Mouse (Mus musculus) thymus, adult 2 months (tissue): Measurements from ENCODE around the gene Mbtps1. TPM values are rescaled to one million over a fixed set of nuclear protein-coding genes. Genes with fewer than 3 reads are reported as not detected.
A peak's percentile ranks its signal among the peaks of the same experiment; 100 is the strongest.

Experiments
- DNase-seq: peaks from one replicate; pipeline ENCODE4 v3.0.0; 2021
- H3K27ac ChIP-seq: fragments of 200-500 bp; 2 replicates; pipeline ENCODE4 v1.5.1; 2012; ENCODE audit warnings: low read length, control low read depth; ENCODE audit not compliant: control insufficient read depth, insufficient read depth
- H3K27me3 ChIP-seq: fragments of 200-500 bp; 2 replicates; pipeline ENCODE4 v1.6.1; 2012; ENCODE audit warnings: mild to moderate bottlenecking, low read length, moderate library complexity, mixed read lengths; ENCODE audit not compliant: control insufficient read depth, insufficient read depth
- H3K36me3 ChIP-seq: fragments of 200-500 bp; 2 replicates; pipeline ENCODE4 v1.6.1; 2012; ENCODE audit warnings: mild to moderate bottlenecking, low read length, moderate library complexity; ENCODE audit not compliant: control insufficient read depth, insufficient read depth
- H3K4me1 ChIP-seq: fragments of 200-500 bp; replicated peaks from 2 replicates; pipeline ENCODE4 v1.6.1; 2012; ENCODE audit warnings: low read length; ENCODE audit not compliant: control insufficient read depth, insufficient read depth
- H3K4me3 ChIP-seq: fragments of 200-500 bp; 2 replicates; pipeline ENCODE4 v1.5.1; 2012; ENCODE audit warnings: mild to moderate bottlenecking, low read length, control low read depth, moderate library complexity; ENCODE audit not compliant: control insufficient read depth, insufficient read depth
- CTCF ChIP-seq: fragments of 200-500 bp; IDR thresholded peaks from 2 replicates; pipeline ENCODE4 v1.5.1; 2012; ENCODE audit warnings: mild to moderate bottlenecking, control low read depth, low read length, moderate library complexity, borderline replicate concordance; ENCODE audit not compliant: control insufficient read depth, poor library complexity, insufficient read depth; ENCODE audit errors: extremely low read depth
- POLR2A ChIP-seq: fragments of 200-500 bp; IDR thresholded peaks from 2 replicates; pipeline ENCODE4 v1.6.1; 2012; ENCODE audit warnings: mild to moderate bottlenecking, low read length, control low read depth, moderate library complexity; ENCODE audit not compliant: control insufficient read depth, poor library complexity, insufficient read depth; ENCODE audit errors: extremely low read depth
- WGBS: fragments of 180-500 bp; shearing (Covaris S2); methylation state at CpG from one replicate; pipeline ENCODE4 v1.1.7; 2018; 5-methylcytosine and 5-hydroxymethylcytosine counted together
- polyA plus RNA-seq: library from polyadenylated mRNA; depleted of rRNA; stranded (reverse); fragments of >200 nt; gene quantifications from 2 replicates; pipeline ENCODE4 v1.2.3, GENCODE M21; 2012

The Mbtps1 gene
- polyA plus RNA-seq, 1 experiment, result 166 TPM

- TF ChIP-seq POLR2A, result no peak
- no peak for TF ChIP-seq CTCF
- H3K4me1 ChIP-seq, result no peaks in the 10 kb centered on the region
- peaks cover 88% of the 10 kb centered on the region for H3K36me3 ChIP-seq
- no peak overlapping the region for H3K4me3 ChIP-seq
- WGBS, result over 99% methylated on average over 3 of the region's 3 CpGs
- no peak overlapping the region for H3K27ac ChIP-seq
- DNase-seq, result no peak
- no peaks in the 10 kb centered on the region for H3K27me3 ChIP-seq
These were observed 27.1 kb downstream of the Mbtps1 start for GRCm38 (mm10) chr8:119531397-119531796.

GRCm38 (mm10) chr8:119530937-119531336 lies 27.6 kb downstream of the Mbtps1 start:
- WGBS, result 94% methylated on average over 6 of the region's 6 CpGs
- peaks cover 84% of the 10 kb centered on the region for H3K36me3 ChIP-seq

GRCm38 (mm10) chr8:119528762-119529161 lies 29.8 kb downstream of the Mbtps1 start:
- H3K4me1 ChIP-seq, result no peaks in the 10 kb centered on the region
- no peak overlapping the region for H3K27ac ChIP-seq
- TF ChIP-seq CTCF, result no peak
- no peak for TF ChIP-seq POLR2A
- no peak overlapping the region for H3K4me3 ChIP-seq
- 97% methylated on average over 7 of the region's 7 CpGs for WGBS
- peaks cover 84% of the 10 kb centered on the region for H3K36me3 ChIP-seq
- no peaks in the 10 kb centered on the region for H3K27me3 ChIP-seq
- DNase-seq, result no peak

More at GRCm38 (mm10) chr8:119530937-119531336, 27.6 kb downstream of the Mbtps1 start:
- Histone ChIP-seq H3K27me3 (no peaks in the 10 kb centered on the region), H3K4me3 (no peak overlapping the region), H3K27ac (no peak overlapping the region), H3K4me1 (no peaks in the 10 kb centered on the region)
- DNase-seq, result no peak
- TF ChIP-seq POLR2A (no peak), CTCF (no peak)

DNA sequence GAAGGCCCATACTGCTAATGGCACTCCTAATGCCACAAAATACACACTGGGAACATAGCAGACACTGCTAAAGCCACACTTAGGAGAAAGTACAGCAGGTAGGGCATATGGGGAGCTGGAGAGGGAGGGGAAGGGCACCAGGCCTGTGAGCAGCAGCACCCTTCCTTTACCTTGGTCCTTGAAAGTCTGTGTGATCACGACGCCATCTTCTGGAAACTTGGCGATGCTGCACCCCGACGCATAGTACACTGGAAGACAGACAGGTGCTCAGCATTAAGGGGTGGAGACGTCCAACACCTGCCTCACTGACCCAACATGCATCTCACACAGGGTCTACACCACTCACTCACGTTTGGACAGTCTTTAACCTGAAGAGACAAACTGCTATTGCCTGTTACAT lies 38.4 kb downstream of the Mbtps1 start:
- no peaks in the 10 kb centered on the region for H3K4me1 ChIP-seq
- no peak overlapping the region for H3K27ac ChIP-seq
- H3K27me3 ChIP-seq, result no peaks in the 10 kb centered on the region
- TF ChIP-seq POLR2A, result no peak
- TF ChIP-seq CTCF, result 0 out of 2 replicates have a peak, but pooled peaks have one; percentile 13
- no peak overlapping the region for H3K4me3 ChIP-seq
- H3K36me3 ChIP-seq, result peaks cover 97% of the 10 kb centered on the region
- 97% methylated on average over 7 of the region's 7 CpGs for WGBS
- no peak for DNase-seq

GRCm38 (mm10) chr8:119516674-119517073 lies 41.9 kb downstream of the Mbtps1 start:
- no peak for DNase-seq
- Histone ChIP-seq H3K27ac (no peak overlapping the region), H3K36me3 (peaks cover 100% of the 10 kb centered on the region), H3K27me3 (no peaks in the 10 kb centered on the region), H3K4me3 (no peak overlapping the region), H3K4me1 (no peaks in the 10 kb centered on the region)
- TF ChIP-seq CTCF, result no peak
- TF ChIP-seq POLR2A, result no peak
- 96% methylated on average over 5 of the region's 5 CpGs for WGBS

DNA sequence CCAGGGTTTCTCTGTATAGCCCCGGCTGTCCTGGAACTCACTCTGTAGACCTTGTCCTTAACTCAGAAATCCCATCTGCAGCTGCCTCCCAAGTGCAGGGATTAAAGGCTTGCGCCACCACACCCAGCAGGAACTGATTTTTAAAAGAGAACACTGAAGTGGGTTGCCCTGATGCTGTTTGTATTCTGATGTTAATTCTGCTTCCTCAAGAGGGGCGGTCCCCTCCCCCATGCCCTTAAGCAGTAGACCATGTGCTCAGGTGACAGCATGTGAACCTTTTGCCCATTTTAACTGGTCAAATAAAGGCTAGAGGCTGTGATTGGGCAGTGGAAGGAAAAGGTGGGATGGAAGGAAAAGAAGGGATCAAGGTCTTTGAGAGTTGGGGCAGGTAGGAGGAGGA lies 42.8 kb downstream of the Mbtps1 start:
- no peaks in the 10 kb centered on the region for H3K27me3 ChIP-seq
- H3K27ac ChIP-seq, result no peak overlapping the region
- H3K4me3 ChIP-seq, result no peak overlapping the region
- H3K36me3 ChIP-seq, result peaks cover 94% of the 10 kb centered on the region
- TF ChIP-seq POLR2A (no peak), CTCF (no peak)
- DNase-seq, result no peak
- H3K4me1 ChIP-seq, result no peaks in the 10 kb centered on the region
- WGBS, result 98% methylated on average over 3 of the region's 3 CpGs

DNA sequence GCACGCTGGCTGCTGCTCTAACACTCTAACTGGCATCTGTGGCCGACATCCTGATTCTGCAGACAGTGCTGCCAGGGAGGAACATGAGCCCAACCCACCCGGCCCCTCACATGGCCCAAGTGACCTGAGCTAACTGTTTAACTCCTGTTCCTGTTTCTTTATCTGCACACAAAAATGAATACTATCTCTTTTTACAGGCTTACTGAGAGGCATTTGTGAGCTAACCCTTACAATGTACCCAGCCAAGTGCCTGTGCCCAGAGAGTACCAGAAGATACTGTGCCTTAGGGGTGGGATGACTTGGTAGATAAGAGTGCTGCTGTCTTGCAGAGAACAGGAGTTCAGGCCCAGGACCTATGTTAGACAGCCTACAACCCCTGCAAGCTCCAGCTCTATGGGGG lies 43.6 kb downstream of the Mbtps1 start:
- H3K4me1 ChIP-seq, result no peaks in the 10 kb centered on the region
- WGBS, result 96% methylated on average over 3 of the region's 3 CpGs
- TF ChIP-seq POLR2A, result no peak
- TF ChIP-seq CTCF, result no peak
- H3K27ac ChIP-seq, result no peak overlapping the region
- H3K4me3 ChIP-seq, result no peak overlapping the region
- no peak for DNase-seq
- no peaks in the 10 kb centered on the region for H3K27me3 ChIP-seq
- H3K36me3 ChIP-seq, result peaks cover 94% of the 10 kb centered on the region
